Mouse (Mus musculus) thymus, postnatal 10 days (tissue): ENCODE results near the gene Mrps23.

Source experiments
- DNase-seq, 2 experiments: peaks; one replicate each; pipeline ENCODE4 v3.0.0; 2021; ENCODE audit warnings: low spot score in 2 of 2

Gene Mrps23

DNA sequence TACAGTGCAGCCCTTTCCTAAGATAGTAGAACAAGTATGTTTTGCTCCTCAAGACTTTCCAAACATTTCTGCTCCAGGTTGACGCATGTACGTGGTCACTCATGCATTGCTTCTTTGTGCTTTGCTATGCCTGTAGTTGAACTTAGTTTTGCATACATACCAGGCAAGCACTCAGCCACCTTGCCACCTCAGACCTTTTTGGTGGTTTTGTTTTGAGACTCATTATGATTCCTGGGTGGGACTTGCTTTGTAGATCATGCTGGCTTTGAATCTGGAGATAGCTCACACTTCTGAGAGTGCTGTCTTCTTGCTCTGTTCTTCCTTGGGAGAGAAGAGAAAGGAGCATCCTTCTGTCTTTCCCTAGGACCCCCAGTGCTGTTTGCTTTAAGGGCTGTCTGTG is 3.5 kb downstream of the Mrps23 start:
- no peak for DNase-seq

- no peak for DNase-seq
These were observed 7.8 kb downstream of the Mrps23 start for GRCm38 (mm10) chr11:88211824-88212582.

GRCm38 (mm10) chr11:88213757-88214156 is 9.6 kb downstream of the Mrps23 start:
- DNase-seq: no peak

- DNase-seq: no peak
These were observed 11.0 kb downstream of the Mrps23 start for GRCm38 (mm10) chr11:88214881-88215831.

GRCm38 (mm10) chr11:88216231-88216685 is 12.1 kb downstream of the Mrps23 start:
- peak in 1 of 2 experiments; percentile 59 for DNase-seq

- no peak for DNase-seq
These were observed 14.0 kb downstream of the Mrps23 start for GRCm38 (mm10) chr11:88218155-88218554.

DNA sequence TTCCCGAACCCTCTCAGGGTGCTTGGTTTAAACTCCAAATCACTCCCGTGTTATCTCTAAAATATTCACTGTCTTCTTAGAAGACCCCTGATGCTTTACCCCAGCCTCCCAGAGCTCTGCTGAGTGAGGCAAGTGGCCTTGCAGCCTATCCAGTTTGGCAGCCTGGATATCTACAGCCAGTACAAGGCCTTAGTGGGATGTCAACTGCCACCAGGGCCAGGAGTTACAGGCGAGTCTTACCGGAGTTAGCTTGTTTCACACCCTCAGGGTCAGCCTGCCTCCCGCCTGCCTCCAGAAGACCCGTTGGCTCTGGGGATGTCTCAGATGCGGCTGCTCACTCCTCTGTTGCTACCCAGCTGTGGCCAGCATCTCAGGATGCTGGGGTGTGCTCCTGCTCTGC is 14.4 kb downstream of the Mrps23 start:
- DNase-seq: no peak

- DNase-seq: no peak
These were observed 17.8 kb downstream of the Mrps23 start for GRCm38 (mm10) chr11:88221929-88222475.

DNA sequence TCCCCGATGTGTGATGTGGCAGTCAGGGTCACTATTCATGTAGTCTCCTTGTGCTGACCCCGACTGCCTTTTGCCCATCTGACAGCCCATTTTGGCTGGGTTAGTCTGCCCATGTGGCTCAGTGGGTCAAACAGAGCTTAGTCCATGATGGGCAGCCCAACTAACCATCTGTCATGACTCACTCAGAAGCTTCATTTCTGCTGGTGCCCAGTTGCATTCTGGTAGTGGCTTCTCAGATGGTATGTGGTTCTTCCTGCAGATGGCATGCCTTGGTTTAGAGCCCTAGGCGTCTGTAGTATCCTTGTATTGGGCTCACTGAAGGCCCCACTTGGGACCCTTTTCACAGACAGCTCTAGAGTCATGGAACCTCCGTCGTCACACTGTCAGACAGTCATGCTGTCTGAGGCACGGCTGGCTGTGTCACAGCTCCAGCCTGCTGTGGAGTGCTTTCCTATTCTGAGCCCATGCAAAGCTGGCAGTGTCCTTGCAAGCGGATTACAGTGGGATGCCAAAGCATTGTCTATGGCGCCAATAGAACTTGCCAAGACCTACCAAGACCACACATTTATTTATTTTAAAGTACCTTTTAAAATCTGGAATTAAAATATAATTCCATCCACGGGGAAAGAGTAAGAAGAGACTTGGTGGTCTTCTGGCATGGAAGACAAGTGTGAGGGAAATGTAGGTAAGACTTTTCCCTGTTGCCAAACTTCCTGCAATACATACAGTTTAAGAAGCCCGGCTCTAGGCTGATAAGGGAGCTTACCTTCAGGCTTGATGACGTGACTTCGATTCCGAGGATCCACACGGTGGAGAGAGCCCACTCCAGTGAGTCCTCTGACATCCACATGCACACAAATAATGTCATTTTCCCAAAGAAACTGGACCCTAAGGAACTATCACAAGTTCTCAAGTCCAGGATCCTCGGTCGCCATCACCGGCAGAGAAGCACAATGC is 23.1 kb downstream of the Mrps23 start:
- DNase-seq: no peak

- no peak for DNase-seq
These were observed 27.1 kb downstream of the Mrps23 start for GRCm38 (mm10) chr11:88231213-88231790.

- DNase-seq: peak in 1 of 2 experiments; percentile 42
These were observed 29.6 kb downstream of the Mrps23 start for GRCm38 (mm10) chr11:88233528-88234427.

- DNase-seq: no peak
These were observed 30.6 kb downstream of the Mrps23 start for GRCm38 (mm10) chr11:88234789-88235188.

DNA sequence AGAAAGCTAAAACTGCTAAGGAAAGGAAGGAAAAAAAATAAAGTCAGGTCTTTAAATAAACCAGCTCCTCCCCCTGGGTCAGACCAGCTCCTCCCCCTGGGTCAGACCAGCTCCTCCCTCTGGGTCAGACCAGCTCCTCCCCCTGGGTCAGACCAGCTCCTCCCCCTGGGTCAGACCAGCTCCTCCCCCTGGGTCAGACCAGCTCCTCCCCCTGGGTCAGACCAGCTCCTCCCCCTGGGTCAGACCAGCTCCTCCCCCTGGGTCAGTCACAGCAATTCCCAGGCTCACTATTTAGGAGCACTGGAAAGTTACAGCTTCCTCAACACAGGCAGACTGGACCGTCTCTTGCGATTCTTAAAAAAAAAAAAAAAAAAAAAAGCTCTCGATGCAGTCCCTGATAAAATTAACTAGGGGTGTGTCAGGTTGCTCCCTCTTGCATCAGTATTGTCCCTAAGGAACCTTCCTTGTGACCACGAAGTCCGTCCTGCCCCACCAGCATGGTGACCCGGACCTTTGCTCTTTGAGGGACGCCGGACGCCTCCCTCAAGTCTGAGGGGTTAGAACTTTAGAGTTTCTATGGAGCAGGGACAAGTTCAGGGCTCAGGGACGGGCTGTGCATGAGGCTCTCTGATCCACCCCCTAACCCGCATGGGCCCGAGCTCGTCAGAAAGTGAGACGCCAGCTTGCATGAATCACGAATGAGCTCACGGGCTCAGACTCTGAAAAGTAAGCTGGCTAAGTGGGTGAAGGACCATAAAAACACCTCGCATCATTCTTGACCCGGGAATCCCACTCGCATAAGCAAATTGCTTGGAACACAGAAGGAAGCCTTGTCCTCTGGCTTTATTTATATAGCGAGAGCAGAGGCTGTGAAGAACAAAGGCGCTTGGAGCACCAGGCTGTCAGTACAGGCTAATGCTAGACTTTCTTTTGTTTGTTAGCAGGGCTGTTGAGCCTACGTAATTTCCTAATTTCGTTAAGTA is 31.3 kb downstream of the Mrps23 start:
- peak in 1 of 2 experiments; percentile 20 for DNase-seq

GRCm38 (mm10) chr11:88240275-88240674 is 36.1 kb downstream of the Mrps23 start:
- no peak for DNase-seq

DNA sequence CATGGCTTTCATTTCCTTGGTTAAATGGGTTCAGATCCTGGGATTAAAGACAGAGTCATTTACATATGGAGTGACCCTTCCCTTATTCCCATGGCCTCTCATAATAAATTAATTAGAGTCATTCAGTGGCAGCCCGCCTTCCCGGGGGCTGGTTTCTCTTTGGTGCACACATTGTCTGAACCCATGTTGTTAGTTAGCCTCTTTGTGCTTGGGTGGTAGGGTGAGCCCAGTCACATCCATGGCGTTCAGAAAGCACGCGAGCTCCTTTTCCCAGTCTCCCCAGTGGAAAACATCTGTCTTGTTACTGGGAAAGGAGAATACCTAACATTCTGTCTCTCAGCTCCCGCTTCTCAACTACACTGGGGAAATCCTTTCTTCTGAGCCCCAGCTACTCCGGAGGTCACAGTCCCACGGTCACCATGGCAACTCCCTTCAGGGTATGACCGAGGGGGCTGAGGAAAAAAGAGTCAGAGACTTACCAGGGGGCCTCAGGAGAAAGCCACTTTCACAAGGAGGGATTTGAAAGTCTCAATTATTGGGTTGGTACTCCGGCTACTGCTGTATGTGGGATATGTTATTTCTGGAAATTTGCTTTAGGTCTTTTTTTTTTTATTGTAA is 36.7 kb downstream of the Mrps23 start:
- DNase-seq: no peak

DNA sequence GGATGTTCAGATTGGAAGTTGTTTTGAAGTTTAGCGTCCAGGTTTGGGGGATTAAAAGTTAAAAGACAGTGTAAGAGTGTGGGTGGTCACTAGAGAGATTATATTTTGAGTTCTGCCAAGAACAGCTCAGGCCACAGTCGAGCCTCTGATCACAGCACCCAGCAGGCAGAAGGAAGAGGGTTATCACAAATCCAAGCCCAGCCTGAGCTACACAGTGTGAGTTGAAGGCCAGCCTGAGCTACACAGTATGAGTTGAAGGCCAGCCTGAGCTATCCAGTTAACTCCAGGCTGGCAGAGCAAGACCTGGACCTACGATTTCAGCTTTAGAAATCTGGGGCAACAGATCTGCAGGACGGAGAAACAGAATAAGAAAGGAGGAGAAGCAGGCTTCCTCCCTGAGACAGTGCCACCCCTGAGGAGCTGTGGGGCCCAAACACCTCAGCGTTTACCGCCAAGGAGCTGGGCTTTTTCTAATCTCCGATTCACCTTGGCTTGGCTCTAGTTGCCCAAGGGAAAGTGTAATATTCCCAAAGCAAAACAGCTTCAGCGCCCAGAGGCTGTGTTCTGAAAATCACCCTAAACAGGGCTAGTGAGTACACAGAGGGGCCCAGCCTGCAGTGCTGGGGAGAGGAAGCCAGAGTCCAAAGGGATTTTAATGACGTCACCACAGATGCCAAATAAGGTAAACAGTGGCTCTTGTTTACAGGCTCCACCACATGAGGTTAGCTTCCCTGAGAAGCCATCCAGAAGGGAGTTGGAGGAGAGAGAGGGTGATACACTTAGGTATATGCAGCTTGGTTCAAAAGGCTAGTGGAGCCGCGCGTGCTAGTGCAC is 37.5 kb downstream of the Mrps23 start:
- no peak for DNase-seq

- no peak for DNase-seq
These were observed 41.5 kb downstream of the Mrps23 start for GRCm38 (mm10) chr11:88245581-88246170.
